Mouse (Mus musculus): ENCODE measurements at regions not wholly inside any gene's neighbourhood (a gene's known extent, or its start where the extent isn't known, plus 50 kb on each side); places are given as distances from the start of the nearest gene placed in this dataset.
A peak's percentile ranks its signal among the peaks of the same experiment; 100 is the strongest.

DNA sequence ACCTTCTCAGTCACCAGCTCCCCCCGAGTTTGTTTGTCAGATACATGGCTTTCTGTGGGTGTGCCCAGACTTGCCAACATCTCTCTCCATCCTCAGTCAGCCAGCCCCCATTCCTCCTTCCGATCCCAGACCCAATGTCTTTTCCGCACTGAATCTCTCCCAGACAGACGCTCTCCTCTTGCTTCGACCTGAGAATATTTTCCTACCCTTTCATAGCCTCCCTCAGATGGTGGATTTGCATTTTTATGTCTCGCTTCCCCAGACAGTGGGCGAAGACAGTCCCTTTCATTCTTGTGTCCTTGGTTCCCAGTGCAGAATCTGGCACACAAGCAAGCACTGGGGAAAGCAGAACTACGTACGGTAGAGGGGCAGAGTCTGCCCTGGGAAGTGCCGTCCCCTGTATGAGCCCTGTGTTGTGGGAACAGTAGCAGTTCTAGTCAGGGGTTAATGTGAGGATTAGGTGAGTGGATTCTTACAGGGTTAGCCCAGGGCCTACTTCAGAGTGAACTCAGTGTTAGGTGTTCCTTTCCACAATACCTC lies 275.0 kb downstream of the Vps13c start:
- 66% methylated on average over 10 of the region's 10 CpGs for WGBS

DNA sequence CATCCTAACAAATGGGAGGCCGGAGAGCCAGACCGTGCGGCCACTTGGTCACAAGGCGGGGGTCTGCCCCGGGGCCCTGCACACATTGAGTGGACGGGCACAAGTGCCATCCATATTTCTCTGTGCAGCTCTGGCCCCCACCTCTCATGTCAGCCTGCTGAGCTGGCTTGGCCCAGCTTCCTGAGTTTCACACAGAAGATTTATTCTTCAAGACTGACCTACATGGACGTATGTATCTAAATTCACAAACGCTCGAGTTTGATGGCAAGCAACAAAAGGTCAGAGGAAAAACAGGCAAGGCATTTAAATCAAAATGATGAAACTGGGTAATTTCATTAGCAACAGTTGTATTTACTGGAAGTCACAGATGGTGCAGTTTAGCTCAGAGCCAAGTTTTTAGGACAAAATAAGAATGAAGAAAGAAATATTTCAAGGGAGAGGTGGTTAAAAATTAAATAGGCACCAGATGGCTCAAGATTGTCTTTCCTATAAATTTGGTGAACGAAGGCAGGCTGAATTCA lies 276.1 kb downstream of the Vps13c start:
- Histone ChIP-seq H3K4me3 (ENCODE audit: low read depth, low read length) (no peak overlapping the region), H3K4me1 (ENCODE audit: insufficient read depth, low read length) (no peaks in the 10 kb centered on the region), H3K36me3 (ENCODE audit: insufficient read depth, low read length) (no peaks in the 10 kb centered on the region), H3K27me3 (ENCODE audit: insufficient read depth, low read length) (no peaks in the 10 kb centered on the region), H3K9ac (replicated peaks; ENCODE audit: low read length, poor library complexity, severe bottlenecking) (no peak overlapping the region), H3K9me3 (ENCODE audit: low read length) (no peaks in the 10 kb centered on the region), H3K4me2 (ENCODE audit: low read depth, low read length, poor library complexity, severe bottlenecking) (no peak overlapping the region), H3K27ac (ENCODE audit: low read depth, low read length) (no peak overlapping the region)
- DNase-seq (ENCODE audit: low spot score) (peak; percentile 38), ATAC-seq (ENCODE audit: low FRiP score) (no peak)
- TF ChIP-seq CTCF (IDR thresholded peaks at IDR 0.05) = no peak
- 73% methylated on average over 10 of the region's 10 CpGs for WGBS

More for the DNA sequence above, 275.0 kb downstream of the Vps13c start:
- Histone ChIP-seq H3K36me3 (ENCODE audit: insufficient read depth, low read length) (no peaks in the 10 kb centered on the region), H3K27me3 (ENCODE audit: insufficient read depth, low read length) (no peaks in the 10 kb centered on the region), H3K9ac (replicated peaks; ENCODE audit: low read length, poor library complexity, severe bottlenecking) (no peak overlapping the region), H3K4me3 (ENCODE audit: low read depth, low read length) (no peak overlapping the region), H3K27ac (ENCODE audit: low read depth, low read length) (no peak overlapping the region), H3K9me3 (ENCODE audit: low read length) (no peaks in the 10 kb centered on the region), H3K4me1 (ENCODE audit: insufficient read depth, low read length) (no peaks in the 10 kb centered on the region), H3K4me2 (ENCODE audit: low read depth, low read length, poor library complexity, severe bottlenecking) (no peak overlapping the region)
- no peak for ATAC-seq (ENCODE audit: low FRiP score)
- no peak for TF ChIP-seq CTCF (IDR thresholded peaks at IDR 0.05)
- DNase-seq (ENCODE audit: low spot score) = no peak

DNA sequence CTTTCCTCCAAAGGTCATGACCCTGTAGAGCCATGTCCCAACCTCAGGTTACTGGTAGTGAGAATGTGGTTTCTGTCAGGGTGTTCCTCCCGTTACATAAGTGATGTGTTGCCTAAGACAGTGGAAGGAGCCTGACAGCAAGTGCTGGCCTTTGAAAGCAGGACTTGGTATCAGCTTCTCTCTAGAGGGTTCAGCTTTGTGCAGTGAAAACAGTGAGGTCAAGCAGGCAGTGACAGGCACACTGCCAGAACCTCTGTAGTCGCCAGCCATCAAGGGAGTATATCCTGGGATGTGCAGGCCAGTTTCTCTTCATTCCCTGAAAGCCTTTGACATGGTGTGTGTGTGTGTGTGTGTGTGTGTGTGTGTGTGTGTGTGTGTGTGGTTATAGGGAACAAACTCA lies 278.1 kb downstream of the Vps13c start:
- WGBS = 81% methylated on average over 2 of the region's 2 CpGs
- Histone ChIP-seq H3K27ac (ENCODE audit: low read depth, low read length) (no peak overlapping the region), H3K4me3 (ENCODE audit: low read depth, low read length) (no peak overlapping the region), H3K4me1 (ENCODE audit: insufficient read depth, low read length) (no peaks in the 10 kb centered on the region), H3K9me3 (ENCODE audit: low read length) (no peaks in the 10 kb centered on the region), H3K4me2 (ENCODE audit: low read depth, low read length, poor library complexity, severe bottlenecking) (no peak overlapping the region), H3K9ac (replicated peaks; ENCODE audit: low read length, poor library complexity, severe bottlenecking) (no peak overlapping the region), H3K36me3 (ENCODE audit: insufficient read depth, low read length) (no peaks in the 10 kb centered on the region), H3K27me3 (ENCODE audit: insufficient read depth, low read length) (no peaks in the 10 kb centered on the region)
- no peak for TF ChIP-seq CTCF (IDR thresholded peaks at IDR 0.05)
- ATAC-seq (ENCODE audit: low FRiP score) (no peak), DNase-seq (ENCODE audit: low spot score) (no peak)

DNA sequence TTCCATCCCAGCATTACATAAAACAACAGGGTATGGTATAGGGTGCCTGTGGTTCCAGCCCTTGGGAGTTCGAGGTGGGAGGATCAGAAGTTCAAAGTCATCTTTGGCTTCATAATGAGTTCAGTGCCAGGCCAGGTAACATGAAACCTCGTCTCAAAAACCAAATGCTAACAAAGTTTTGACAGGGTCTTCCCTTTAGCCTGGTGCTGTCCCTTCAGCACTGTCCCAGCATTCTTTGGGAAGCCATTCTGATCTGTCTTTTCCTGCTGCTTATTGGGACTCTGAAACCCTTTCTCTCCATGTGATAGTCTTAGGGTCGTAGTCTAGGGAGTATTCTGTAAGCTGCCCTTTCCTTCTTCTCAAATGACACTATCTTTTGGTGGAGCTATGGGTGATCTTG lies 282.1 kb downstream of the Vps13c start:
- TF ChIP-seq CTCF (IDR thresholded peaks at IDR 0.05) = no peak
- no peaks in the 10 kb centered on the region for H3K36me3 ChIP-seq (ENCODE audit: insufficient read depth, low read length)
- no peak for DNase-seq (ENCODE audit: low spot score)
- H3K4me2 ChIP-seq (ENCODE audit: low read depth, low read length, poor library complexity, severe bottlenecking) = no peak overlapping the region
- no peak overlapping the region for H3K4me3 ChIP-seq (ENCODE audit: low read depth, low read length)
- no peaks in the 10 kb centered on the region for H3K27me3 ChIP-seq (ENCODE audit: insufficient read depth, low read length)
- no peak overlapping the region for H3K9ac ChIP-seq (replicated peaks; ENCODE audit: low read length, poor library complexity, severe bottlenecking)
- ATAC-seq (ENCODE audit: low FRiP score) = no peak
- no peaks in the 10 kb centered on the region for H3K9me3 ChIP-seq (ENCODE audit: low read length)
- 66% methylated on average over 3 of the region's 3 CpGs for WGBS
- H3K27ac ChIP-seq (ENCODE audit: low read depth, low read length) = no peak overlapping the region
- H3K4me1 ChIP-seq (ENCODE audit: insufficient read depth, low read length) = no peaks in the 10 kb centered on the region

DNA sequence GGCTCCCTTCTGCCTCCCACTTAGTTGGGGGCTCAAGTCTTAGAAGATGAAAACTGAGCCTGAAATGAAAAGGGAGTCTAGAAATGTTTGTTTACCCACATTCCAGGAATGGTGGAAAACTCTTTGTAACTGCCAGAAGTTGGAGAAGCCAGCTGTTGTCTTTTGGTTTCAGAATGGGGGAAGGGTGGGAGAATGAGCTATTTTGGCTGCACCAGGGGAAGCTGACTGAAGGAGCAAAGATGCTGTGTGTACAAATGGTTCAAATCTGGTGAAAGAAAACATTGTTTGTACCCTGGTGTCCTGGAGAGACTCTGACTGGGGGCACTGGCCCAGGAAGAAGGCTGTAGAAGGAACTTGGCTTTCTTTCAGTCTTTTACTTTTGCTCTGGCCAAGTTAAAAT lies 291.1 kb downstream of the Vps13c start:
- Histone ChIP-seq H3K27me3 (ENCODE audit: insufficient read depth, low read length) (no peaks in the 10 kb centered on the region), H3K9me3 (ENCODE audit: low read length) (no peaks in the 10 kb centered on the region), H3K4me2 (ENCODE audit: low read depth, low read length, poor library complexity, severe bottlenecking) (no peak overlapping the region), H3K9ac (replicated peaks; ENCODE audit: low read length, poor library complexity, severe bottlenecking) (no peak overlapping the region), H3K27ac (ENCODE audit: low read depth, low read length) (no peak overlapping the region), H3K36me3 (ENCODE audit: insufficient read depth, low read length) (no peaks in the 10 kb centered on the region), H3K4me1 (ENCODE audit: insufficient read depth, low read length) (no peaks in the 10 kb centered on the region), H3K4me3 (ENCODE audit: low read depth, low read length) (no peak overlapping the region)
- no peak for ATAC-seq (ENCODE audit: low FRiP score)
- DNase-seq (ENCODE audit: low spot score) = peak; percentile 40
- no peak for TF ChIP-seq CTCF (IDR thresholded peaks at IDR 0.05)

DNA sequence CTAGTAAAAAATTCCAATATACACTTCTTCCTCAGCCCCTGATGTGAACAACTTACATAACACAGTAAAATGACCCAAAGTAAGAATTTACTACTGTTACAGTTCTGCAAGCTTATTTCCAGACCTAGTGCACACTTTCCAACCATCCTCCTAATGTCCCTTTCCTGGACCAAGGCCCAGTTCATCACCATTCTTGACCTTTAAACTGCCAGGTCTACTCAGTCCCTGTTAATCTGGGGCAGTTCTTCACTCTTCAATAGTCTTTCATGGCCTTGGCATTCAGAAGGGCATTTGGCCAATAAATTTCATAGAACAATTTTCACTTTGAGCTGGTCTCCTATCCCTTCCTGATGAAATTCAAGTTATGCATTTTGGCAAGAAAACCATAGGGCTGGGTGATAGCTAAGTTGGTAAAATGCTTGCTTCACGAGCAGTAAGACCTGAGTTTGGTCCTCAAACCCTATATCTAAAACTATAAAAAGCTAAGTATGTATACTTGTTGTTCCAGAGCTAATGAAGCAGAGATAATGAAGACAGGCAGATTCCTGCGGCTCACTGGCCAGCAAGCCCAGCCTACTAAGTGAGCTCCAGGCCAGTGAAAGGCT lies 295.4 kb downstream of the Vps13c start:
- 63% methylated on average over 2 of the region's 2 CpGs for WGBS
- H3K4me2 ChIP-seq (ENCODE audit: low read depth, low read length, poor library complexity, severe bottlenecking) = no peak overlapping the region
- no peak for TF ChIP-seq CTCF (IDR thresholded peaks at IDR 0.05)
- DNase-seq (ENCODE audit: low spot score) = no peak
- no peaks in the 10 kb centered on the region for H3K9me3 ChIP-seq (ENCODE audit: low read length)
- H3K9ac ChIP-seq (replicated peaks; ENCODE audit: low read length, poor library complexity, severe bottlenecking) = no peak overlapping the region
- H3K36me3 ChIP-seq (ENCODE audit: insufficient read depth, low read length) = no peaks in the 10 kb centered on the region
- no peaks in the 10 kb centered on the region for H3K27me3 ChIP-seq (ENCODE audit: insufficient read depth, low read length)
- H3K27ac ChIP-seq (ENCODE audit: low read depth, low read length) = no peak overlapping the region
- no peaks in the 10 kb centered on the region for H3K4me1 ChIP-seq (ENCODE audit: insufficient read depth, low read length)
- no peak for ATAC-seq (ENCODE audit: low FRiP score)
- no peak overlapping the region for H3K4me3 ChIP-seq (ENCODE audit: low read depth, low read length)

All from midbrain, postnatal 0 days (tissue).